ENCODE assay signal across 10 mouse cellular contexts in the genomic region with DNA sequence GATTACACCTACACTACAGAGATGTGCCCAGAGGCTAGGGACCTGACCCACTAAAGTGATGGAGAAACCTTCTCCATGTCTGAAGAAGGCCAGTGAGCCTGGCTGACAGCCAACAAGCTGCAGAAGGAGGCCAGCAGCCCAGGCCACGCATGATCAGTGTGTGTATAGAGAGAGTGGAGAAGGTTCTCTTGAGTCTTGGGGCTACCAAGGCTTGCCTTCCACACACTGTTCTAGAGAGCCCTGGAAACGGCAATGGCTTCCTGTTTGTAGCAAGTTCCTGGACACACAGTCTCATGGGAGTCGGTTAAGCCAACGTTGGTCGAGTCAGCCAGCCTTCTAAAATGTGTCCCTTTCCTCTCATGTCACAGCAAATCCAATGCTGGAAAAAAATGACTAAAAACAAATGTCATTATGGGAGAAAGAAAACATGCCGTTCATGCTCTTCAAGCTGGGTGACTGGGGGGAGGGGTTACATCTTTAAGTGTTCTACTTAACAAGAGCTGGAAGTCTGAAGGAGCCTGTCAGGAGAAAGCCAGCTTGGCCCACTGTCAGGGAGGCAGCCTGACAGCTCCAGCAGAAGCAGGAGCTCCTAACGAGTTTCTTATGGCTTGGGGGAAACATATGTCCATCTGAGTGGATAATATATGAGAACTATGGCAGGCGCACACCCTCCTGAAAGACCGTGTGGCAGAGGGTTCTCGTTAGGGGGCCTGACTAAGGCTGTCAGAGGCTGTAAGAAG.
DNase-seq lines count a peak whose midpoint lies in the region; ATAC-seq and TF ChIP-seq lines count a peak whose summit lies in the region.
"Had no signal": no experiment of that assay in that cellular context is flagged by ENCODE, and none has a peak within 500 bp of the region (broad histone marks: within the 10 kb centered on the region; RNA-seq: fewer than 3 reads in every experiment).

No protein-coding gene starts in this region.

- no peaks in the 10 kb centered on the region for H3K9me3 ChIP-seq in heart, postnatal 0 days (replicated peaks; ENCODE audit: control insufficient read depth, low read length)
- H3K9me3 ChIP-seq: limb, embryonic 12.5 days; neural tube, embryonic 13.5 days had no signal

- H3K4me3 ChIP-seq in heart, postnatal 0 days (ENCODE audit: low read depth, low read length), result no peak overlapping the region
- H3K4me3 ChIP-seq: limb, embryonic 12.5 days; neural tube, embryonic 13.5 days had no signal

- no peaks in the 10 kb centered on the region for H3K27me3 ChIP-seq in heart, postnatal 0 days (ENCODE audit: control insufficient read depth, insufficient read depth, low read length)
- H3K27me3 ChIP-seq: neural tube, embryonic 13.5 days had no signal

- TF ChIP-seq EP300 in heart, postnatal 0 days (IDR thresholded peaks at IDR 0.05; ENCODE audit: low read depth), result no peak

- peak overlapping the region; percentile 49 for H3K27ac ChIP-seq in heart, postnatal 0 days (ENCODE audit: low read depth)
- H3K27ac ChIP-seq: limb, embryonic 12.5 days had no signal

- intact Hi-C loops in gastrocnemius, postnatal 14 days (cut with DNase I; ENCODE audit: low total_unique reads), result no loop called here

- WGBS in heart, postnatal 0 days, result 47% methylated on average over 10 of the region's 10 CpGs

- ATAC-seq in heart, postnatal 0 days (ENCODE audit: insufficient read depth, low read depth), result peak; percentile 44; the same call in 1 of the 2 replicates

- no peak overlapping the region for H3K9ac ChIP-seq in heart, postnatal 0 days (replicated peaks; ENCODE audit: low read depth, low read length)
- H3K9ac ChIP-seq: limb, embryonic 12.5 days; neural tube, embryonic 13.5 days had no signal

- peak; percentile 36 for DNase-seq in gastrocnemius, postnatal 14 days
- no peak for DNase-seq in gastrocnemius, postnatal 4 days (ENCODE audit: low spot score in 2 of 2)
- DNase-seq in cerebellum, postnatal 25 days, result peak; percentile 16 to 59
- DNase-seq in heart, postnatal 0 days (ENCODE audit: low spot score), result no peak
- DNase-seq in lung, adult 18-20 months, result peak; percentile 24 to 34
- DNase-seq in urinary bladder, adult 2 months (ENCODE audit: low spot score), result no peak
- no peak for DNase-seq in thymus, postnatal 14 days
- DNase-seq in layer of hippocampus, postnatal 25 days (ENCODE audit: extremely low spot score in 1 of 2, low spot score in 1 of 2), result no peak

- H3K4me1 ChIP-seq in heart, postnatal 0 days (ENCODE audit: control insufficient read depth, insufficient read depth), result no peaks in the 10 kb centered on the region

- no peaks in the 10 kb centered on the region for H3K36me3 ChIP-seq in heart, postnatal 0 days (replicated peaks; ENCODE audit: control insufficient read depth, insufficient read depth, low read length)
- H3K36me3 ChIP-seq: limb, embryonic 12.5 days; neural tube, embryonic 13.5 days had no signal

- H3K4me2 ChIP-seq in heart, postnatal 0 days (ENCODE audit: low read depth, low read length), result no peak overlapping the region
- H3K4me2 ChIP-seq: limb, embryonic 12.5 days; neural tube, embryonic 13.5 days had no signal

- TF ChIP-seq CTCF in heart, postnatal 0 days (IDR thresholded peaks at IDR 0.05; ENCODE audit: low read depth), result no peak

Comparison
In these comparisons a context has a peak if more than half of its experiments do, and no peak if none do; other contexts are left out.
1. DNase-seq: peak in gastrocnemius, postnatal 14 days (single experiment), cerebellum, postnatal 25 days (2 of 2) and lung, adult 18-20 months (2 of 2); none in gastrocnemius, postnatal 4 days (0 of 2), heart, postnatal 0 days (single experiment), urinary bladder, adult 2 months (single experiment), thymus, postnatal 14 days (single experiment) and layer of hippocampus, postnatal 25 days (0 of 2).